Mouse (Mus musculus): ENCODE measurements around the gene Ttc39b. TPM values are rescaled to one million over a fixed set of nuclear protein-coding genes. Genes with fewer than 3 reads are reported as not detected.
A peak's percentile ranks its signal among the peaks of the same experiment; 100 is the strongest.

Gene Ttc39b
- 10 to 100 TPM in 1 of 2 experiments, 1 to 10 TPM in 1; 7.3 to 10.5 TPM for total RNA-seq (2021)
- long read RNA-seq, experiment 1, full-length matches to known transcripts: 2 of 5 reads
- long read RNA-seq, experiment 1, partial matches to known transcripts: 1 of 5 reads
- long read RNA-seq, experiment 1, other reads (novel, unspliced or antisense): 2 of 5 reads
- long read RNA-seq, experiment 2, full-length matches to known transcripts: 1 of 5 reads
- long read RNA-seq, experiment 2, partial matches to known transcripts: 1 of 5 reads
- long read RNA-seq, experiment 2, other reads (novel, unspliced or antisense): 3 of 5 reads

GRCm38 (mm10) chr4:83323910-83324684 lies at the start of gene Ttc39b:
Gene Ttc39b (minus strand): TSS chr4:83324255.
- peak; percentile 98 for DNase-seq

- no peak for DNase-seq
Measured at GRCm38 (mm10) chr4:83373381-83373780, 49.3 kb upstream of the Ttc39b start.

GRCm38 (mm10) chr4:83357738-83358137 lies 33.7 kb upstream of the Ttc39b start:
- DNase-seq: no peak

GRCm38 (mm10) chr4:83354786-83355185 lies 30.7 kb upstream of the Ttc39b start:
- DNase-seq: no peak

- no peak for DNase-seq
Measured at GRCm38 (mm10) chr4:83353949-83354348, 29.9 kb upstream of the Ttc39b start.

GRCm38 (mm10) chr4:83353276-83353675 lies 29.2 kb upstream of the Ttc39b start:
- no peak for DNase-seq

GRCm38 (mm10) chr4:83350719-83351118 lies 26.7 kb upstream of the Ttc39b start:
- peak; percentile 84 for DNase-seq

GRCm38 (mm10) chr4:83348970-83349369 lies 24.9 kb upstream of the Ttc39b start:
- DNase-seq: no peak

- peak; percentile 17 for DNase-seq
Measured at GRCm38 (mm10) chr4:83343895-83344294, 19.8 kb upstream of the Ttc39b start.

- no peak for DNase-seq
Measured at GRCm38 (mm10) chr4:83343146-83343823, 19.2 kb upstream of the Ttc39b start.

- no peak for DNase-seq
Measured at GRCm38 (mm10) chr4:83342268-83342970, 18.4 kb upstream of the Ttc39b start.

GRCm38 (mm10) chr4:83339393-83339792 lies 15.3 kb upstream of the Ttc39b start:
- DNase-seq: no peak

GRCm38 (mm10) chr4:83337717-83338116 lies 13.7 kb upstream of the Ttc39b start:
- no peak for DNase-seq

- DNase-seq: no peak
Measured at GRCm38 (mm10) chr4:83330369-83330768, 6.3 kb upstream of the Ttc39b start.

GRCm38 (mm10) chr4:83329615-83330014 lies 5.6 kb upstream of the Ttc39b start:
- no peak for DNase-seq

GRCm38 (mm10) chr4:83328026-83328945 lies 4.2 kb upstream of the Ttc39b start:
- no peak for DNase-seq

GRCm38 (mm10) chr4:83327526-83327925 lies 3.5 kb upstream of the Ttc39b start:
- DNase-seq: no peak

GRCm38 (mm10) chr4:83325366-83325765 lies 1.3 kb upstream of the Ttc39b start:
- DNase-seq: no peak

- DNase-seq: peak; percentile 81
Measured at GRCm38 (mm10) chr4:83323201-83323903, 703 bp downstream of the Ttc39b start.

- DNase-seq: no peak
Measured at GRCm38 (mm10) chr4:83319736-83320135, 4.3 kb downstream of the Ttc39b start.

- DNase-seq: no peak
Measured at GRCm38 (mm10) chr4:83318758-83319157, 5.3 kb downstream of the Ttc39b start.
